Mouse (Mus musculus): ENCODE results near the gene Arhgap27.

DNA sequence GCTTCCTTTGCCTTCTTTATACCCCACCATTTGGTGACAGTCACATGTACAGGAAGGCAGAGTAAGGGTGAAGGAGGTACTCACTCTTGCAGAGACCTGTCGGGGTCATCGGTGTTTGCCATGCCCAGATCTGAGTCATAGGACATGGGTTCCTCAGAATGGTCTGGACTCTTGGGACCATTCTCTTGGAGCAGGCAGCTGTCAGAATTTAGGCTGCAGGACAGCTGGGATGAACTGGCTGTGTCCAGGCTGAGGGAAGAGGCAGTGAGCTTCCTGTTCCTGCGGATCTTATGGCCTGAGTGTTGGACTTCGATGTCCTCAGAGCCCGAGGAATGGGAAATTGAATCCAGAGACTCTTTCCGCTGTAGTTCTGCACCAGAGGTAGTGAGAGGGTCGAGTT lies 31.1 kb upstream of the Arhgap27 start:
- no peak for TF ChIP-seq CTCF (IDR thresholded peaks at IDR 0.05; ENCODE audit: control insufficient read depth, insufficient read depth, low read length)
- TF ChIP-seq POLR2A (IDR thresholded peaks at IDR 0.05; ENCODE audit: borderline replicate concordance, control insufficient read depth, low read depth, low read length), result no peak
